Mouse (Mus musculus) bone marrow macrophage, adult 2 months (primary cell): ENCODE results near the gene Tenm3. TPM values are rescaled to one million over a fixed set of nuclear protein-coding genes. Genes with fewer than 3 reads are reported as not detected.

Source experiments
- H3K27ac ChIP-seq: 2 replicates; pipeline ENCODE4 v1.5.1; 2012; ENCODE audit warnings: low read depth, low read length; ENCODE audit not compliant: insufficient read depth
- H3K4me1 ChIP-seq: 2 replicates; pipeline ENCODE4 v1.6.1; 2012; ENCODE audit warnings: low read length; ENCODE audit not compliant: control insufficient read depth, insufficient read depth
- H3K4me3 ChIP-seq: 2 replicates; pipeline ENCODE4 v1.5.1; 2012; ENCODE audit warnings: mild to moderate bottlenecking, low read length, moderate library complexity; ENCODE audit not compliant: insufficient read depth
- CTCF ChIP-seq: IDR thresholded peaks from 2 replicates; pipeline ENCODE4 v1.5.1; 2012; ENCODE audit warnings: low read depth, mild to moderate bottlenecking, low read length, moderate library complexity
- POLR2A ChIP-seq: IDR thresholded peaks from 2 replicates; pipeline ENCODE4 v1.6.1; 2012; ENCODE audit warnings: mild to moderate bottlenecking, low read depth, low read length, borderline replicate concordance
- polyA plus RNA-seq: library from polyadenylated mRNA; stranded (reverse); fragments of >200 nt; gene quantifications from 2 replicates; pipeline ENCODE4 v1.2.4, GENCODE M21; 2012; ENCODE audit not compliant: missing spikeins, insufficient read depth, insufficient read length

Tenm3 gene
- polyA plus RNA-seq, 1 experiment, result not detected

- TF ChIP-seq POLR2A, result no peak
- TF ChIP-seq CTCF, result no peak
- H3K4me3 ChIP-seq, result no peak overlapping the region
- no peak overlapping the region for H3K27ac ChIP-seq
- H3K4me1 ChIP-seq, result no peaks in the 10 kb centered on the region
These were observed 275.7 kb downstream of the Tenm3 start for GRCm38 (mm10) chr8:48567929-48568607.

GRCm38 (mm10) chr8:48560227-48560626 is 283.5 kb downstream of the Tenm3 start:
- no peaks in the 10 kb centered on the region for H3K4me1 ChIP-seq
- no peak overlapping the region for H3K27ac ChIP-seq
- TF ChIP-seq POLR2A (no peak), CTCF (no peak)
- H3K4me3 ChIP-seq, result no peak overlapping the region

GRCm38 (mm10) chr8:48555546-48556141 is 288.1 kb downstream of the Tenm3 start:
- Histone ChIP-seq H3K4me3 (no peak overlapping the region), H3K4me1 (no peaks in the 10 kb centered on the region), H3K27ac (no peak overlapping the region)
- TF ChIP-seq POLR2A (no peak), CTCF (no peak)

GRCm38 (mm10) chr8:48554762-48555545 is 288.8 kb downstream of the Tenm3 start:
- H3K27ac ChIP-seq, result no peak overlapping the region
- TF ChIP-seq CTCF (no peak), POLR2A (no peak)
- H3K4me1 ChIP-seq, result no peaks in the 10 kb centered on the region
- H3K4me3 ChIP-seq, result no peak overlapping the region

- no peak for TF ChIP-seq CTCF
- no peak for TF ChIP-seq POLR2A
- H3K4me3 ChIP-seq, result no peak overlapping the region
- H3K27ac ChIP-seq, result no peak overlapping the region
These were observed 289.9 kb downstream of the Tenm3 start for GRCm38 (mm10) chr8:48553791-48554288.

GRCm38 (mm10) chr8:48552306-48552705 is 291.4 kb downstream of the Tenm3 start:
- Histone ChIP-seq H3K4me3 (no peak overlapping the region), H3K4me1 (no peaks in the 10 kb centered on the region), H3K27ac (no peak overlapping the region)
- no peak for TF ChIP-seq POLR2A
- no peak for TF ChIP-seq CTCF

More at GRCm38 (mm10) chr8:48553791-48554288, 289.9 kb downstream of the Tenm3 start:
- H3K4me1 ChIP-seq, result no peaks in the 10 kb centered on the region

GRCm38 (mm10) chr8:48551370-48551769 is 292.4 kb downstream of the Tenm3 start:
- Histone ChIP-seq H3K4me1 (no peaks in the 10 kb centered on the region), H3K4me3 (no peak overlapping the region), H3K27ac (no peak overlapping the region)
- TF ChIP-seq CTCF (no peak), POLR2A (no peak)

GRCm38 (mm10) chr8:48548908-48549307 is 294.8 kb downstream of the Tenm3 start:
- TF ChIP-seq POLR2A (no peak), CTCF (no peak)
- H3K4me1 ChIP-seq, result no peaks in the 10 kb centered on the region
- no peak overlapping the region for H3K4me3 ChIP-seq
- no peak overlapping the region for H3K27ac ChIP-seq

- H3K4me1 ChIP-seq, result no peaks in the 10 kb centered on the region
- H3K27ac ChIP-seq, result no peak overlapping the region
- TF ChIP-seq POLR2A (no peak), CTCF (no peak)
- H3K4me3 ChIP-seq, result no peak overlapping the region
These were observed 298.1 kb downstream of the Tenm3 start for GRCm38 (mm10) chr8:48545631-48546030.
